Mouse (Mus musculus): ENCODE data around the gene Thop1. TPM values are rescaled to one million over a fixed set of nuclear protein-coding genes. Genes with fewer than 3 reads are reported as not detected.

Gene Thop1
- polyA plus RNA-seq (2015; fragmentation: Nextera tagmentation; extraction: Ambion mirVana): 30.6 and 34.2 TPM in 2 replicates

GRCm38 (mm10) chr10:81069836-81070235, at the start of gene Thop1:
Gene Thop1 (plus strand): TSS chr10:81070035.
- Histone ChIP-seq H3K9ac (ENCODE audit: low read depth, low read length) (peak within 1 kb of the TSS; percentile 70), H3K4me3 (replicated peaks; ENCODE audit: low read depth, low read length) (peak within 1 kb of the TSS; percentile 57), H3K27me3 (ENCODE audit: insufficient read depth, low read length) (no peaks in the 10 kb centered on the region), H3K27ac (0 out of 2 replicates have a peak within 1 kb of the TSS, but pooled peaks have one; percentile 44), H3K9me3 (replicated peaks; ENCODE audit: low read length) (no peaks in the 10 kb centered on the region), H3K4me1 (replicated peaks; ENCODE audit: insufficient read depth, low read length) (peaks cover 8% of the 10 kb centered on the region), H3K4me2 (ENCODE audit: low read length) (peak within 1 kb of the TSS; percentile 84), H3K36me3 (ENCODE audit: insufficient read depth, low read length) (0 out of 2 replicates have a peak, but pooled peaks cover 8% of the 10 kb centered on the region)
- ATAC-seq (replicated peaks; ENCODE audit: low FRiP score, low read depth): peak; percentile 95
- WGBS: under 1% methylated on average over 35 of the region's 35 CpGs
- TF ChIP-seq CTCF (IDR thresholded peaks at IDR 0.05; ENCODE audit: low read depth): no peak
- peak; percentile 99 for DNase-seq (ENCODE audit: low spot score)

GRCm38 (mm10) chr10:81020207-81020606, 49.6 kb upstream of the Thop1 start:
- Histone ChIP-seq H3K4me1 (replicated peaks; ENCODE audit: insufficient read depth, low read length) (0 out of 2 replicates have a peak, but pooled peaks cover 2% of the 10 kb centered on the region), H3K27me3 (ENCODE audit: insufficient read depth, low read length) (peaks cover 21% of the 10 kb centered on the region; the same call in 1 of the 2 replicates), H3K36me3 (ENCODE audit: insufficient read depth, low read length) (no peaks in the 10 kb centered on the region), H3K27ac (no peak overlapping the region), H3K4me2 (ENCODE audit: low read length) (no peak overlapping the region), H3K9me3 (replicated peaks; ENCODE audit: low read length) (no peaks in the 10 kb centered on the region), H3K4me3 (replicated peaks; ENCODE audit: low read depth, low read length) (no peak overlapping the region), H3K9ac (ENCODE audit: low read depth, low read length) (no peak overlapping the region)
- 50% methylated on average over 2 of the region's 2 CpGs for WGBS
- no peak for TF ChIP-seq CTCF (IDR thresholded peaks at IDR 0.05; ENCODE audit: low read depth)
- DNase-seq (ENCODE audit: low spot score): no peak
- ATAC-seq (replicated peaks; ENCODE audit: low FRiP score, low read depth): no peak

- H3K4me1 ChIP-seq (replicated peaks; ENCODE audit: insufficient read depth, low read length): 0 out of 2 replicates have a peak, but pooled peaks cover 4% of the 10 kb centered on the region
- H3K4me3 ChIP-seq (replicated peaks; ENCODE audit: low read depth, low read length): no peak overlapping the region
- H3K36me3 ChIP-seq (ENCODE audit: insufficient read depth, low read length): no peaks in the 10 kb centered on the region
- WGBS: 14% methylated on average over 24 of the region's 26 CpGs
- no peaks in the 10 kb centered on the region for H3K9me3 ChIP-seq (replicated peaks; ENCODE audit: low read length)
- H3K4me2 ChIP-seq (ENCODE audit: low read length): peak overlapping the region; percentile 25; the same call in 1 of the 2 replicates
- no peak for TF ChIP-seq CTCF (IDR thresholded peaks at IDR 0.05; ENCODE audit: low read depth)
- H3K27ac ChIP-seq: no peak overlapping the region
- DNase-seq (ENCODE audit: low spot score): no peak
- peaks cover 22% of the 10 kb centered on the region; the same call in 1 of the 2 replicates for H3K27me3 ChIP-seq (ENCODE audit: insufficient read depth, low read length)
- no peak for ATAC-seq (replicated peaks; ENCODE audit: low FRiP score, low read depth)
- no peak overlapping the region for H3K9ac ChIP-seq (ENCODE audit: low read depth, low read length)
Measured at GRCm38 (mm10) chr10:81021547-81022110, 48.2 kb upstream of the Thop1 start.

- DNase-seq (ENCODE audit: low spot score): no peak
- Histone ChIP-seq H3K27me3 (ENCODE audit: insufficient read depth, low read length) (peaks cover 22% of the 10 kb centered on the region; the same call in 1 of the 2 replicates), H3K9me3 (replicated peaks; ENCODE audit: low read length) (no peaks in the 10 kb centered on the region), H3K9ac (ENCODE audit: low read depth, low read length) (no peak overlapping the region), H3K4me1 (replicated peaks; ENCODE audit: insufficient read depth, low read length) (0 out of 2 replicates have a peak, but pooled peaks cover 4% of the 10 kb centered on the region), H3K4me3 (replicated peaks; ENCODE audit: low read depth, low read length) (no peak overlapping the region), H3K27ac (no peak overlapping the region), H3K36me3 (ENCODE audit: insufficient read depth, low read length) (no peaks in the 10 kb centered on the region), H3K4me2 (ENCODE audit: low read length) (no peak overlapping the region)
- no peak for ATAC-seq (replicated peaks; ENCODE audit: low FRiP score, low read depth)
- WGBS: 69% methylated on average over 8 of the region's 8 CpGs
- TF ChIP-seq CTCF (IDR thresholded peaks at IDR 0.05; ENCODE audit: low read depth): peak; percentile 39; the same call in 1 of the 2 replicates
Measured at GRCm38 (mm10) chr10:81022744-81023143, 47.1 kb upstream of the Thop1 start.

- H3K4me1 ChIP-seq (replicated peaks; ENCODE audit: insufficient read depth, low read length): 0 out of 2 replicates have a peak, but pooled peaks cover 4% of the 10 kb centered on the region
- H3K4me3 ChIP-seq (replicated peaks; ENCODE audit: low read depth, low read length): no peak overlapping the region
- no peak for TF ChIP-seq CTCF (IDR thresholded peaks at IDR 0.05; ENCODE audit: low read depth)
- ATAC-seq (replicated peaks; ENCODE audit: low FRiP score, low read depth): no peak
- peaks cover 22% of the 10 kb centered on the region; the same call in 1 of the 2 replicates for H3K27me3 ChIP-seq (ENCODE audit: insufficient read depth, low read length)
- no peak for DNase-seq (ENCODE audit: low spot score)
- WGBS: 76% methylated on average over 5 of the region's 5 CpGs
- H3K9ac ChIP-seq (ENCODE audit: low read depth, low read length): no peak overlapping the region
- no peak overlapping the region for H3K27ac ChIP-seq
- H3K9me3 ChIP-seq (replicated peaks; ENCODE audit: low read length): no peaks in the 10 kb centered on the region
- H3K36me3 ChIP-seq (ENCODE audit: insufficient read depth, low read length): no peaks in the 10 kb centered on the region
- H3K4me2 ChIP-seq (ENCODE audit: low read length): no peak overlapping the region
Measured at GRCm38 (mm10) chr10:81024346-81024937, 45.4 kb upstream of the Thop1 start.

DNA sequence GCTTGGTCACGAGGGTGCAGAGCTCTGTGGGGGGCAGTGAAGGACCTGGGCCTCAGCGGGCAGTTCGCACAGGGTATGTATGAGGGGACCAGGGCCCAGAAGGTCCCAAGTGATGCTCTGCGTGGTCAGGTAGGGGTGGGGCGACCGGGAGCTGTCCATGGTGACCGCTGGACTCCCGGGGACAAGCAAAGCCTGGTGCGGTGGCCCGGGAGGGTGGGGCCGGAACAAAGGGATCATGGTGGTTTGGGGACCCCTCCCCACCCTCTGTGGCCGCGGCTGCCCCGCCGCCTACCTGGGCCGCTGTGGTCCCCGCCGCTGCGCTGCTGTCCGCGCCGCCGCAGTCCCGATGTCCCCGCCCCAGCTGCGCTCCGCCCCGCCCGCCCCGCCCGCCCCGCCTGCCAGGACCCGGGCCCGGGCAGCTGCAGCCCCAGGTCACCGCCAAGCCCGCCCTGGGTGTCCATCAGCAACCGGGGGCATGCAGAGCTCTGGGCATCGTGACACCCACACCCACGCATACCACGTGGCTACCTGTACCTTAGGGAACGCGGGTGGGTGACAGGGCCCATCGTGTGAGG, 44.7 kb upstream of the Thop1 start:
- Histone ChIP-seq H3K4me2 (ENCODE audit: low read length) (peak overlapping the region; percentile 50), H3K9ac (ENCODE audit: low read depth, low read length) (no peak overlapping the region), H3K4me1 (replicated peaks; ENCODE audit: insufficient read depth, low read length) (0 out of 2 replicates have a peak, but pooled peaks cover 4% of the 10 kb centered on the region), H3K27ac (no peak overlapping the region), H3K27me3 (ENCODE audit: insufficient read depth, low read length) (peaks cover 22% of the 10 kb centered on the region; the same call in 1 of the 2 replicates), H3K4me3 (replicated peaks; ENCODE audit: low read depth, low read length) (no peak overlapping the region), H3K9me3 (replicated peaks; ENCODE audit: low read length) (no peaks in the 10 kb centered on the region), H3K36me3 (ENCODE audit: insufficient read depth, low read length) (no peaks in the 10 kb centered on the region)
- no peak for DNase-seq (ENCODE audit: low spot score)
- TF ChIP-seq CTCF (IDR thresholded peaks at IDR 0.05; ENCODE audit: low read depth): no peak
- WGBS: 2% methylated on average over 35 of the region's 43 CpGs
- ATAC-seq (replicated peaks; ENCODE audit: low FRiP score, low read depth): 0 out of 2 replicates have a peak, but pooled peaks have one; percentile 37
